Mouse (Mus musculus) kidney, embryonic 15.5 days (tissue): ENCODE results near the gene Clcn3. TPM values are rescaled to one million over a fixed set of nuclear protein-coding genes. Genes with fewer than 3 reads are reported as not detected.

Source experiments
- ATAC-seq: fragments of 200-750 bp; cut with Nextera tagmentation; replicated peaks from 2 replicates; pipeline ENCODE4 v1.8.0; 2017; ENCODE audit warnings: moderate TSS enrichment; ENCODE audit not compliant: low FRiP score
- H3K27ac ChIP-seq: fragments of 300-500 bp; sonication (generic); 2 replicates; pipeline ENCODE4 v1.5.1; 2015; ENCODE audit warnings: mild to moderate bottlenecking, inconsistent platforms
- H3K27me3 ChIP-seq: fragments of 300-500 bp; sonication (generic); 2 replicates; pipeline ENCODE4 v1.6.1; 2015; ENCODE audit warnings: inconsistent platforms
- H3K36me3 ChIP-seq: fragments of 300-500 bp; sonication (generic); 2 replicates; pipeline ENCODE4 v1.6.1; 2015; ENCODE audit warnings: inconsistent platforms
- H3K4me1 ChIP-seq: fragments of 300-500 bp; sonication (generic); 2 replicates; pipeline ENCODE4 v1.6.1; 2015; ENCODE audit warnings: inconsistent platforms
- H3K4me2 ChIP-seq: fragments of 300-500 bp; sonication (generic); 2 replicates; pipeline ENCODE4 v1.6.1; 2015; ENCODE audit warnings: moderate library complexity, mild to moderate bottlenecking, inconsistent platforms
- H3K4me3 ChIP-seq: fragments of 300-500 bp; sonication (generic); replicated peaks from 2 replicates; pipeline ENCODE4 v1.5.1; 2015; ENCODE audit warnings: mild to moderate bottlenecking, inconsistent platforms
- H3K9ac ChIP-seq: fragments of 300-500 bp; sonication (generic); 2 replicates; pipeline ENCODE4 v1.6.1; 2015; ENCODE audit warnings: mild to moderate bottlenecking, inconsistent platforms
- H3K9me3 ChIP-seq: fragments of 300-500 bp; sonication (generic); replicated peaks from 2 replicates; pipeline ENCODE4 v1.6.1; 2016; ENCODE audit warnings: inconsistent platforms
- WGBS: fragments of 180-500 bp; shearing (Covaris S2); methylation state at CpG from one replicate; pipeline ENCODE4 v1.1.7; 2015; ENCODE audit warnings: mixed read lengths; 5-methylcytosine and 5-hydroxymethylcytosine counted together
- polyA plus RNA-seq: library from polyadenylated mRNA; unstranded; fragments of >200 nt; fragmentation: Nextera tagmentation; extraction: Ambion mirVana; gene quantifications from 2 replicates; pipeline ENCODE4 v1.2.1, GENCODE M21; 2015

Clcn3 gene
- polyA plus RNA-seq, 1 experiment from 2014 or later, result 26.5 TPM

DNA sequence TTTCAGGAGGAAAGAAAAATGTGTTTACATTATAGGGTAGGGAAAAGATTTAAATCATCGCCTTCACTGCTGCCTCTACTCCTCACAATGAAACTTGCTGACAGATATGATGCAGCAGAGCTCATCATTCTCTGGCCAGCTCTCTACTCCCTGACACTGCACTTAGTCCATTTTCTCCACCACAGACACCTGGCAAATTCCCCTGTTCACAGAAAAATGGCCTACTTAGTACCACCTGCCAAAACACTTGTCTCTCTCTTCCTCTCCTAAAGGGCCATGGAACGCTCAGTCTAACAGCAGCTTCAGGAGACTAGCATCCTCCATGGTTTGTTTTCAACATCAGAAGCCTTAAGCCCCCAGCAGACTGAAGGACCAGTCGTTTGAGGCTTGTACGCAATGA lies 31.8 kb downstream of the Clcn3 start:
- no peak overlapping the region for H3K4me2 ChIP-seq
- no peaks in the 10 kb centered on the region for H3K9me3 ChIP-seq
- H3K9ac ChIP-seq, result no peak overlapping the region
- no peak overlapping the region for H3K27ac ChIP-seq
- H3K4me1 ChIP-seq, result peaks cover 3% of the 10 kb centered on the region; the same call in 1 of the 2 replicates
- no peaks in the 10 kb centered on the region for H3K36me3 ChIP-seq
- no peaks in the 10 kb centered on the region for H3K27me3 ChIP-seq
- WGBS, result 85% methylated on average over 4 of the region's 4 CpGs
- no peak overlapping the region for H3K4me3 ChIP-seq
- no peak for ATAC-seq

- ATAC-seq, result no peak
- Histone ChIP-seq H3K27ac (no peak overlapping the region), H3K9me3 (no peaks in the 10 kb centered on the region)
These were observed 33.2 kb downstream of the Clcn3 start for GRCm38 (mm10) chr8:60949859-60950258.

GRCm38 (mm10) chr8:60947503-60947902 lies 35.6 kb downstream of the Clcn3 start:
- Histone ChIP-seq H3K27me3 (no peaks in the 10 kb centered on the region), H3K4me3 (no peak overlapping the region), H3K4me1 (no peaks in the 10 kb centered on the region), H3K36me3 (no peaks in the 10 kb centered on the region), H3K4me2 (no peak overlapping the region), H3K9me3 (no peaks in the 10 kb centered on the region), H3K9ac (no peak overlapping the region), H3K27ac (no peak overlapping the region)
- ATAC-seq, result no peak

More at GRCm38 (mm10) chr8:60949859-60950258, 33.2 kb downstream of the Clcn3 start:
- peaks cover 3% of the 10 kb centered on the region; the same call in 1 of the 2 replicates for H3K4me1 ChIP-seq
- H3K36me3 ChIP-seq, result no peaks in the 10 kb centered on the region
- no peak overlapping the region for H3K9ac ChIP-seq
- 67% methylated on average over 4 of the region's 4 CpGs for WGBS
- no peak overlapping the region for H3K4me2 ChIP-seq
- H3K4me3 ChIP-seq, result no peak overlapping the region
- H3K27me3 ChIP-seq, result no peaks in the 10 kb centered on the region

GRCm38 (mm10) chr8:60942867-60943266 lies 40.2 kb downstream of the Clcn3 start:
- ATAC-seq, result no peak
- Histone ChIP-seq H3K4me1 (no peaks in the 10 kb centered on the region), H3K4me2 (no peak overlapping the region), H3K4me3 (no peak overlapping the region), H3K36me3 (no peaks in the 10 kb centered on the region), H3K27me3 (no peaks in the 10 kb centered on the region), H3K9me3 (no peaks in the 10 kb centered on the region), H3K27ac (no peak overlapping the region), H3K9ac (no peak overlapping the region)
- 92% methylated on average over 2 of the region's 2 CpGs for WGBS

DNA sequence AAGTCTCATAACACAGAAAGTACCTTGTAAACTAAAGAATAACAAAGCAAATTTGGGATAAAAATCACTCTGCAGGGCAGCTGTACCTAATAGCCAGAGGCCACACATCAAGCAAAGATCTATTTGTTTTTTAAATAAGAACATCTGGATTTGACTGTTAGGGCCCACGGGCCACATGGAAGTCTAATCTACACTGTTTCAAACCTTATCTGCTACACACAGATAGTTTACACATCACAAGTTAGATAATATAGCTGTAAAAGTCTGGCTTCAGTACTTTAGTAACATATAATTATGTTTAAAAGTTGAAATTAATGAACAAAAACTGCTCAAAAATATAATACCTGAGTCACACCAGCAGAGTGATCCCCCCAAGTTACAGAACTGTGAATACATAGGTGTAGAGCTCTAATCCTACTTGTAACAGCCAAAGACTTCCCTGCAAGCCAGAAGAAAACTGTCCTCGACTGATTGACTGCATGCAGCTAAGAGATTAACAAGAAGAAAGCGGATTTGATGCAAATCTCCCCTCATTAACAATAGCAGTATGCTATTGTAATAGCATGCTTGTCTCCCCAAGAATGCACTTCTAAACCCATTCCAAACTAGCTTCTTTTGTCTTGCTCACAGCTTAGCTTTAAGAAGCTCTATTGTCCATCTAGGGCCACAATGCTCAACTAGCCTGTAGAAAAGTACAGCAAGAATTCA lies 44.2 kb downstream of the Clcn3 start:
- H3K27me3 ChIP-seq, result no peaks in the 10 kb centered on the region
- WGBS, result 69% methylated on average over 3 of the region's 3 CpGs
- H3K9me3 ChIP-seq, result no peaks in the 10 kb centered on the region
- H3K27ac ChIP-seq, result no peak overlapping the region
- ATAC-seq, result no peak
- H3K4me1 ChIP-seq, result no peaks in the 10 kb centered on the region
- peaks cover 9% of the 10 kb centered on the region; the same call in 1 of the 2 replicates for H3K36me3 ChIP-seq
- H3K4me2 ChIP-seq, result no peak overlapping the region
- H3K9ac ChIP-seq, result no peak overlapping the region
- no peak overlapping the region for H3K4me3 ChIP-seq

DNA sequence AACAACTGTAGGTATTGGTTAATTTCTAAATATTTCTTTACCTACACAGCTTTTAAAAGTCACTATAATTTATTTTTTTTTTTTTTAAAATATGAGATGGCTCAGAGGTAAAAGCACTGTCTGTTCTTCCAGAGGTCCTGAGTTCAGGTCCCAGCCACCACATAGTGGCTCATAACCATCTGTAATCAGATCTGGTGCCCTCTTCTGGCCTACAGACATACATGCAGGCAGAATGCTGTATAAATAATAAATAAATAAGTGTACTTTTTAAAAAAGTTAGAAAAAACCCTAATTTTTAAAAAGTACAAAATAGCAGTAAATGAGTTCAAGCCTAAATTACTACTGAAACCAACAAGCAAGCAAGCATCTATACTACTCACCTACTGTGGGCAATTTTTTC lies 49.5 kb downstream of the Clcn3 start:
- no peaks in the 10 kb centered on the region for H3K9me3 ChIP-seq
- ATAC-seq, result no peak
- no peaks in the 10 kb centered on the region for H3K27me3 ChIP-seq
- H3K4me3 ChIP-seq, result no peak overlapping the region
- H3K36me3 ChIP-seq, result peaks cover 9% of the 10 kb centered on the region; the same call in 1 of the 2 replicates
- H3K27ac ChIP-seq, result no peak overlapping the region
- H3K4me2 ChIP-seq, result no peak overlapping the region
- no peaks in the 10 kb centered on the region for H3K4me1 ChIP-seq
- H3K9ac ChIP-seq, result no peak overlapping the region

DNA sequence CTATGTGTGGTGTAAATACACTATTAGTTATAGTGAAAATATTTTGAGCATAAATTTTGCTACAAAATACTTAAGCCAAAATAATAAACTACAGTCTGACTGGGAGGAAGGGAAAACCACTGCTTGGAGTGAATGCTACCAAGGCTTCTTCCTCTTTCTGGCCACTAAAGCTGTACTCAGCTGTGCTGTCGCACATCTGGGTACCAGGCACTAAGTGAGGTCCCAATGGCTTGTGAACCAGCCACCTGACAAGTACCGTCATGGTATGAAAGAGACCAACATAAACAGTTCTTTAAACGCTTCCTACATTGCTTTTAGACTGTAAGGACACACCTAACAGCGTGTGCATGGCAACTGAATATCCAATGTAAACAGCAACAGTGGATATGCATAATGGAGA lies 62.9 kb downstream of the Clcn3 start:
- Histone ChIP-seq H3K9ac (no peak overlapping the region), H3K4me2 (no peak overlapping the region), H3K9me3 (no peaks in the 10 kb centered on the region), H3K27ac (no peak overlapping the region), H3K36me3 (peaks cover 7% of the 10 kb centered on the region; the same call in 1 of the 2 replicates), H3K4me1 (no peaks in the 10 kb centered on the region), H3K4me3 (no peak overlapping the region), H3K27me3 (no peaks in the 10 kb centered on the region)
- 92% methylated on average over 4 of the region's 4 CpGs for WGBS
- no peak for ATAC-seq

GRCm38 (mm10) chr8:60919069-60919468 lies 64.0 kb downstream of the Clcn3 start:
- peak; percentile 87 for ATAC-seq

DNA sequence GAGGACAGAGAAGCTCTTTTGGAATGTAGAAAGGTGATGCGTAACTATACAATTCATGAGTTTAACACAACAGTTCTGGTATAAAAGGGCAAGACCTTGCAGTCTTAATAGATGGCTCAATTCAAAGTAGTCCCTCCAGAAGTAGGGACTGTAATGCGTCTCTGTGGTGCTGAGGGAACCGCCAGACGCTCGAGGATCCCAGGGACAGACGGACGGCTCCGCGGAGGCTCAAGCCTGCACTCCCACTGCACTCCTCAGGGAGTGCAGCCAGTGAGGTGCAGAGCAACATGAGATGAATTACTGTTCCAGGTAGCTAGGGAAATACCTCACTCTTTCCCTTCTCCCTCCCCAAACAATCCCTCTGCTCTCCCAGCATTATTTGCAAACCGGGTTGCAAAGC lies 70.5 kb downstream of the Clcn3 start:
- Histone ChIP-seq H3K4me2 (0 out of 2 replicates have a peak overlapping the region, but pooled peaks have one; percentile 19), H3K9me3 (no peaks in the 10 kb centered on the region), H3K4me3 (no peak overlapping the region), H3K9ac (no peak overlapping the region), H3K36me3 (peaks cover 31% of the 10 kb centered on the region), H3K27me3 (no peaks in the 10 kb centered on the region), H3K4me1 (peaks cover 4% of the 10 kb centered on the region; the same call in 1 of the 2 replicates), H3K27ac (no peak overlapping the region)
- 0 out of 2 replicates have a peak, but pooled peaks have one; percentile 40 for ATAC-seq
- WGBS, result 50% methylated on average over 10 of the region's 10 CpGs

More at GRCm38 (mm10) chr8:60919069-60919468, 64.0 kb downstream of the Clcn3 start:
- peaks cover 7% of the 10 kb centered on the region; the same call in 1 of the 2 replicates for H3K36me3 ChIP-seq
- no peaks in the 10 kb centered on the region for H3K9me3 ChIP-seq
- H3K27ac ChIP-seq, result no peak overlapping the region
- no peaks in the 10 kb centered on the region for H3K4me1 ChIP-seq
- H3K9ac ChIP-seq, result no peak overlapping the region
- 46% methylated on average over 3 of the region's 3 CpGs for WGBS
- H3K4me2 ChIP-seq, result no peak overlapping the region
- H3K4me3 ChIP-seq, result no peak overlapping the region
- H3K27me3 ChIP-seq, result no peaks in the 10 kb centered on the region

DNA sequence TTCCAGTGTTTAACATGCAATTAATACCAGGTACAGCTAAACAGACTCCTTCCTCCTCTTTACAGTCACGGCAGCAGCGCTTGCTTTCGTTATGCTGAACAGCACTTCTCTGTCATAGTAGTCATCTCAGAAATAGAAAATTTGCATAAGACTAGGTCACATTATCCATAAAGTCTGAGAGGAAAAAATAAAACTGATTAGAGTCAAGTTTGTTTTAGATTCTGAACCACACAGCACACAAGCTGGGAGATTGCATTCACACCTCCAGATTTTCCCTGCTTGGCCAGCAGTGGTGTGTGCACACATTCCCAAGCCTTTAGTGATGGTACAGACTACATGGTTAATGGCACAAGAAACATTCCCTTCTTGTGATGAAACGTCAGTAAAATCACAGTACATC lies 71.0 kb downstream of the Clcn3 start:
- no peak overlapping the region for H3K4me2 ChIP-seq
- peaks cover 4% of the 10 kb centered on the region; the same call in 1 of the 2 replicates for H3K4me1 ChIP-seq
- H3K9ac ChIP-seq, result no peak overlapping the region
- H3K9me3 ChIP-seq, result no peaks in the 10 kb centered on the region
- H3K27me3 ChIP-seq, result no peaks in the 10 kb centered on the region
- ATAC-seq, result no peak
- H3K4me3 ChIP-seq, result no peak overlapping the region
- no peak overlapping the region for H3K27ac ChIP-seq
- peaks cover 35% of the 10 kb centered on the region for H3K36me3 ChIP-seq
- 71% methylated on average over 4 of the region's 4 CpGs for WGBS

GRCm38 (mm10) chr8:60900147-60900546 lies 83.0 kb downstream of the Clcn3 start:
- Histone ChIP-seq H3K4me2 (no peak overlapping the region), H3K27me3 (no peaks in the 10 kb centered on the region), H3K9me3 (no peaks in the 10 kb centered on the region), H3K4me1 (peaks cover 11% of the 10 kb centered on the region; the same call in 1 of the 2 replicates), H3K27ac (no peak overlapping the region), H3K36me3 (peaks cover 63% of the 10 kb centered on the region), H3K4me3 (no peak overlapping the region), H3K9ac (no peak overlapping the region)
- WGBS, result 59% methylated on average over 9 of the region's 9 CpGs
- ATAC-seq, result peak; percentile 62; the same call in 1 of the 2 replicates

DNA sequence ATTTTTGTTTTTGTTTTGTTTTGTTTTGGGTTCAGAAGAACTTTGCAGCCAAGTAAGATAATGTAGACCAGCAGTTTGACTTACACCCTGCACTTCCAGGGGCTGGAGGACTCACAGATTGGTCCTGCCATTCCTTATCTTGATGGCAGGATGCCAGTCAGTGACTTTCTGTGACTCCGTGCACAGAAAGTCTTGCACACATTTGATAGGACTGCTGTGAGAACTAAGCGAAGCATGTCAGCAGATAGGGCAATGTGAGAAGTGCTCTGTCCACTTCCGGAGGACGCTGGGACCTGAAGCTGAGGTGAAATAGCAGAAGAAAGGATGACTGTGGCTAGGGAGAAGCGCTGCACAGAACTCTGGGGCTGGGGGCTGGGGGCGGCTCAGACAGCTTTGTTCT lies 87.2 kb downstream of the Clcn3 start:
- no peaks in the 10 kb centered on the region for H3K27me3 ChIP-seq
- WGBS, result 72% methylated on average over 6 of the region's 6 CpGs
- peaks cover 52% of the 10 kb centered on the region for H3K36me3 ChIP-seq
- no peak overlapping the region for H3K27ac ChIP-seq
- H3K9ac ChIP-seq, result no peak overlapping the region
- no peaks in the 10 kb centered on the region for H3K9me3 ChIP-seq
- peaks cover 26% of the 10 kb centered on the region for H3K4me1 ChIP-seq
- ATAC-seq, result peak; percentile 26; the same call in 1 of the 2 replicates
- H3K4me2 ChIP-seq, result no peak overlapping the region
- no peak overlapping the region for H3K4me3 ChIP-seq
